Mouse (Mus musculus): ENCODE measurements at regions not wholly inside any gene's neighbourhood (a gene's known extent, or its start where the extent isn't known, plus 50 kb on each side); places are given as distances from the start of the nearest gene placed in this dataset.

DNA sequence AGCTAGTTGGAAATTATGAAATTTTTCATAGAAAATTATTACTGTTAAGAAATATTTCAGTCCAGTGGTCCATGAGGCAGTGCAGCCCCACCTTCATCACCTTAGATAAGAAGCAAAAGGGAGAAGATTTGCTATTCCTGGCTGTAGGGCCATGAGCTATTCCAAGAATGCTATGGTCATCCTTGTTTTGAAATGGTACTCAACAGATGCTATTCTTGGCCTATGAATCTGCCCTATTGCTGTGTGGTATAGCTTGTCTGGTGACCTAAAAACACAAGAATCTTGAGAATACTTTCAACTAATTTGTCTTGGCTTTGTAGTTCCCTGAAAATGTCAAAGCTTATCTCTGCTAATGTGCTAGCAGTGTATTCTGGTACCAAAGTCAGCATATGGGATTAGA lies 254.8 kb upstream of the Rasgrp1 start:
- ATAC-seq: no peak
- H3K9ac ChIP-seq: no peak overlapping the region
- no peak overlapping the region for H3K4me2 ChIP-seq
- H3K27ac ChIP-seq: no peak overlapping the region
- no peak overlapping the region for H3K4me3 ChIP-seq
- no peaks in the 10 kb centered on the region for H3K27me3 ChIP-seq
- H3K4me1 ChIP-seq: no peaks in the 10 kb centered on the region
- no peaks in the 10 kb centered on the region for H3K9me3 ChIP-seq (replicated peaks)
- no peaks in the 10 kb centered on the region for H3K36me3 ChIP-seq (ENCODE audit: poor library complexity, severe bottlenecking)

DNA sequence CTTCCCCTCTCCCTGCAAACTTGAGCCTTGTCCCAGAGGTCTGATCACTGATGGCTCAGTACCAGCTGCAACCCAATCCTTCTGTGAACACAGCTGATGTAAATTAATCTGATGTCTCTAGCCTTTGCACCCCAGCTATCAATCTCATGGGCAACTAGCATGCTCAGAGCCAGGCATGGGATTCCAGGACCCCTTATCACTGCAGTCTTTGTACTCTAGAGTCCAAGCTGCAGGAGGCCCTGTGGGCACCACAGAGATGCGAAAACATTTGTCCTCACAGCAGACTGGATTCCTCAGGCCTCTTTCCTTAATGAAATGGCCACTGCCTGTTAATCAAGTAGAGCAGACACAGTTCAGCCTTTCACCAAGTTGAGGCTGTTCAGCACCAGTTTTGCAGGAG lies 272.0 kb upstream of the Rasgrp1 start:
- ATAC-seq: no peak
- Histone ChIP-seq H3K4me3 (no peak overlapping the region), H3K4me1 (no peaks in the 10 kb centered on the region), H3K9ac (no peak overlapping the region), H3K27me3 (no peaks in the 10 kb centered on the region), H3K9me3 (replicated peaks) (no peaks in the 10 kb centered on the region), H3K36me3 (ENCODE audit: poor library complexity, severe bottlenecking) (no peaks in the 10 kb centered on the region), H3K27ac (no peak overlapping the region), H3K4me2 (no peak overlapping the region)
- 66% methylated on average over 1 of the region's 1 CpGs for WGBS

DNA sequence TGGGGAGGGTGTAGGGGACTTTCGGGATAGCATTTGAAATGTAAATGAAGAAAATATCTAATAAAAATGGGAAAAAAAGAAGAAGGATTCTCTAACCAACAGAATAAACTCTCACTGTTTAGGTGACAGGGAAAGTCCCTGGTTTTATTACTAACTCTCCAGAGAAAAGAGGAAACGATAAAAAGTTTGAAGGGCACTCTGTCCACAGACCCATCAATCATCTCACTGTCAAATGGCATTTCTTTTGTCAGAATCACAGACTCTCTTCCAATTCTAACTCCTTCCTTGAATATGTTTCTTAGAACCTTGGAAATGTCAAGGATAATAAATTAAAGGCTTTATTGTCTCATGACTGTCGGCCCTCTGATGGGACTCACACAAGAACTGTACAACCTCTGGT lies 275.3 kb upstream of the Rasgrp1 start:
- Histone ChIP-seq H3K9me3 (replicated peaks) (no peaks in the 10 kb centered on the region), H3K36me3 (ENCODE audit: poor library complexity, severe bottlenecking) (no peaks in the 10 kb centered on the region), H3K4me1 (no peaks in the 10 kb centered on the region), H3K27ac (no peak overlapping the region), H3K4me3 (no peak overlapping the region), H3K9ac (no peak overlapping the region), H3K27me3 (no peaks in the 10 kb centered on the region), H3K4me2 (no peak overlapping the region)
- ATAC-seq: no peak
- 92% methylated on average over 3 of the region's 3 CpGs for whole genome bisulfite sequencing

DNA sequence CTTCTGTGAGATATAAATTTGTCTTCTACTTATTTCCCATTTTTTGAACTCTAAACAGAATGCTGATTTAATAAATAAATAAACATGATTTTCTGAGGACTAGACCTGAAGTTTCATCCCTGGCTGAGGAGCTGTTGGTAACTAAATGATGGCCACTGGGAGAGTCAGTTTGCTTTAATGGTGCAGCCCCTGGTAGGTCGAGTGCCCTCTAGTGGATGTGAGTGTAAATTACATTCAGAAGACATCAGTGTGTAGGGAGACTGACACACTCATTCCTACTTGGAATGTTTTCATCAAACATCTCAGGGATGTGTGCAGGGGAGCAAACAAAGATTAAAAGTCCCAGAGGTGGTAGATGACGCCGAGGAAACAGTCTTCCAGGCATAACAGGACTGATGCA lies 281.2 kb upstream of the Rasgrp1 start:
- Histone ChIP-seq H3K27ac (no peak overlapping the region), H3K4me3 (no peak overlapping the region), H3K36me3 (ENCODE audit: poor library complexity, severe bottlenecking) (no peaks in the 10 kb centered on the region), H3K4me1 (no peaks in the 10 kb centered on the region), H3K9me3 (replicated peaks) (no peaks in the 10 kb centered on the region), H3K27me3 (no peaks in the 10 kb centered on the region), H3K4me2 (no peak overlapping the region), H3K9ac (no peak overlapping the region)
- WGBS: 44% methylated on average over 3 of the region's 3 CpGs
- ATAC-seq: no peak

DNA sequence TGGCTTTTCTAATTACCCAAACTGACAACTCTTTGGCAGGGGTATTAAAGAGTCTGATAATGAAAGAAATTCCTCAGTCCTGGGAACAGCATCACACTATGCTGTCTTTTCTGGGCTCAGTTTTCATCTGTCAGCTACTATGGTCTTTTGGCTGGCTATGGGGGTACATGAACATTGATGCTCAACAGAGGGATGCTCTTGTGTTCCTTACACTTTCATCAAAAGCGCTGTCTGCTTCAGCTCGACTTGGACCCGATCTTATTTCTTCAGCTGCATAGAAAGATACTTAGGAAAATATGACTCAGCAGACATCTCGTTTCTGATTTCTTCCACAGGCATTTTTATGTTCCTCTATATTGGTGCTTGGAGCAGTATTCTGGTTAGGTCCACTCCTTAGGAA lies 292.1 kb upstream of the Rasgrp1 start:
- Histone ChIP-seq H3K9ac (no peak overlapping the region), H3K9me3 (replicated peaks) (no peaks in the 10 kb centered on the region), H3K27me3 (no peaks in the 10 kb centered on the region), H3K36me3 (ENCODE audit: poor library complexity, severe bottlenecking) (no peaks in the 10 kb centered on the region), H3K4me3 (no peak overlapping the region), H3K27ac (no peak overlapping the region), H3K4me1 (no peaks in the 10 kb centered on the region), H3K4me2 (no peak overlapping the region)
- WGBS: 79% methylated on average over 4 of the region's 4 CpGs
- ATAC-seq: no peak

DNA sequence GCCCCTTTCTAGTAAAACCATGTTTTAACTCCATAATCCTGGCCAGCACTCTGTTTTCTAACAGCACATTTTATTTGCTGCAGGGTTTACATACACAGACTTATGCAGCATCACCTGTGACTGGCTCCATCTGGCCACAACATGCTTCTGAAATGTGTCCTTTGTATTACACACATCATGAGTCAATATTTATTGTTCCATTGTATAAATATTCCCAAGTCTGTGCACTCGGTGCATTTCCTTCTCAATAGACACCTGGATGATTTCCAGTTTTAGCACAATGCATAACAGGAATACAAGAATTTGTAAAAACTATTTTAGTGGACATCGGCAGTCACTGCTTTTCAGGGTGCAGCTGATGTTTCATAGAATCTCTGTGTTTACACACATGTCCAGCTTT lies 294.6 kb upstream of the Rasgrp1 start:
- H3K9me3 ChIP-seq (replicated peaks): no peaks in the 10 kb centered on the region
- ATAC-seq: no peak
- 62% methylated on average over 2 of the region's 2 CpGs for WGBS
- H3K4me1 ChIP-seq: no peaks in the 10 kb centered on the region
- no peaks in the 10 kb centered on the region for H3K27me3 ChIP-seq
- no peak overlapping the region for H3K9ac ChIP-seq
- H3K27ac ChIP-seq: no peak overlapping the region
- no peaks in the 10 kb centered on the region for H3K36me3 ChIP-seq (ENCODE audit: poor library complexity, severe bottlenecking)
- H3K4me3 ChIP-seq: no peak overlapping the region
- H3K4me2 ChIP-seq: no peak overlapping the region

DNA sequence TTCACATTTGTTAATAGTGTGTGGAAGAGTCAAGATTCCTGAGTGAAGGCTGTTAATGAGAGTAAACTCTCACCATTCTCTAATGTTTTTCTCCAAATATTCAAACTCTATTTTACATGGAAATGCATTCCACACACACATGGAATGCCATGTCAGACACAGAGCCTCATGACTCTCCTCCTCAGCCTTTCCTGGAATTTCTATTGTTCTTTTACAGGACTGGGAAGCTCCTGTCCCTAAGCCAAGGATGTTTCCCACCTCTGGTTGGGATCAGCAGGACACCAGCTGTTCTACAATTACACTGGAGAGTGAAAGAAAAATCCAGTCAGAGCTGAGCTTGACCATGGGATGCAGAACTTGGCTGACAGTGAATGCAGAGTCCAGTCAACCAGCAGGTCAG lies 309.3 kb upstream of the Rasgrp1 start:
- Histone ChIP-seq H3K36me3 (ENCODE audit: poor library complexity, severe bottlenecking) (no peaks in the 10 kb centered on the region), H3K4me3 (no peak overlapping the region), H3K4me2 (no peak overlapping the region), H3K27ac (no peak overlapping the region), H3K27me3 (no peaks in the 10 kb centered on the region), H3K9ac (no peak overlapping the region), H3K9me3 (replicated peaks) (no peaks in the 10 kb centered on the region), H3K4me1 (no peaks in the 10 kb centered on the region)
- ATAC-seq: no peak

DNA sequence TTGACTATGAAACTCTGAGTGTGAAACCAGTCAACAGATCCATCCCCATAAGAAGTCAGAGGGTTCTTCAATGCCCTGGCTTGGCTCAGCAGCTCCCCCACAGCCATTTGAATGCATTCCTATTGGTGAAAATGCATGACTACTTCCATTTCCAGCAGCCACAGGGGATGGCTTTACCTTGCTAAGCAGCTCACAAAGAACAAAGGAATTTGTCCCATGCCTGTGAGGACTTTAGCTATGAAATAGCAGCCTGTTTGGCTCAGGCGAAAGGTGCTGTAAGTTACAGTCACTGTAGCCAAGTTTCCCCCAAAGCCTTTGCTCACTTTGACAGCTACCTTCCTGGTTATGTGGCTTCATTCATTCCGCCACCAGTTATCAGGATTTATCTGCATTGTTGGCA lies 309.8 kb upstream of the Rasgrp1 start:
- Histone ChIP-seq H3K4me3 (no peak overlapping the region), H3K9me3 (replicated peaks) (no peaks in the 10 kb centered on the region), H3K36me3 (ENCODE audit: poor library complexity, severe bottlenecking) (no peaks in the 10 kb centered on the region), H3K4me1 (no peaks in the 10 kb centered on the region), H3K27ac (no peak overlapping the region), H3K27me3 (no peaks in the 10 kb centered on the region), H3K4me2 (no peak overlapping the region), H3K9ac (no peak overlapping the region)
- ATAC-seq: no peak
- 52% methylated on average over 2 of the region's 2 CpGs for WGBS

DNA sequence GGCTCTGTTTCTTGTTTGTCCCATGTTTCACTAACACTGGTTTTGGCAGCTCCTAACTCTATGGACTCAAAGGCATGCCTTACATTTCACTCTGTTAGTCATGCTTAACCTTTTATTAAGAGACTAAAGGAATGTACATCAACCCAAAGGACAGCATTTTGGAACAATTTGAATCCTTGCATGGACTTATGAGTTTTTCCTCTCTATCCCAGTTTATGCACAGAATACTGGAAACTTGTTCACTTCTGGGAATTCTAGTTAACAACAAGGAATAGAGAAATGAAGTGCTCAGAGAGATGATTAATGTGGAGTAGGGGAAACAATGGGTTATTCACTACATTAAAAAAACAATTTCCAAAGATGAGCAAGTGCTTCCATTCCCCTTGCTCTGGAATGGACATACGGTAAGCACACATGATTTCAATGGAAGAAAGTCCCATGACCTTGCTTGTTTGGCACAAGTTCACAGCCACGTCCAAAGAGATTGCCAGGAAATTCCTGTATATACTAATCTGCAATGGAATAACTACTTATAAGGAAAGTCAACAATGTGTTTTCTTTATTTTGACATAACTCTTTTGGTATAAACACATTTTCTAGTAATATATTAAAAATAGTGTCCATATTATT lies 313.9 kb upstream of the Rasgrp1 start:
- Histone ChIP-seq H3K27ac (no peak overlapping the region), H3K4me3 (no peak overlapping the region), H3K4me2 (no peak overlapping the region), H3K36me3 (ENCODE audit: poor library complexity, severe bottlenecking) (no peaks in the 10 kb centered on the region), H3K27me3 (no peaks in the 10 kb centered on the region), H3K4me1 (no peaks in the 10 kb centered on the region), H3K9me3 (replicated peaks) (no peaks in the 10 kb centered on the region), H3K9ac (no peak overlapping the region)
- 88% methylated on average over 2 of the region's 2 CpGs for WGBS
- no peak for ATAC-seq

DNA sequence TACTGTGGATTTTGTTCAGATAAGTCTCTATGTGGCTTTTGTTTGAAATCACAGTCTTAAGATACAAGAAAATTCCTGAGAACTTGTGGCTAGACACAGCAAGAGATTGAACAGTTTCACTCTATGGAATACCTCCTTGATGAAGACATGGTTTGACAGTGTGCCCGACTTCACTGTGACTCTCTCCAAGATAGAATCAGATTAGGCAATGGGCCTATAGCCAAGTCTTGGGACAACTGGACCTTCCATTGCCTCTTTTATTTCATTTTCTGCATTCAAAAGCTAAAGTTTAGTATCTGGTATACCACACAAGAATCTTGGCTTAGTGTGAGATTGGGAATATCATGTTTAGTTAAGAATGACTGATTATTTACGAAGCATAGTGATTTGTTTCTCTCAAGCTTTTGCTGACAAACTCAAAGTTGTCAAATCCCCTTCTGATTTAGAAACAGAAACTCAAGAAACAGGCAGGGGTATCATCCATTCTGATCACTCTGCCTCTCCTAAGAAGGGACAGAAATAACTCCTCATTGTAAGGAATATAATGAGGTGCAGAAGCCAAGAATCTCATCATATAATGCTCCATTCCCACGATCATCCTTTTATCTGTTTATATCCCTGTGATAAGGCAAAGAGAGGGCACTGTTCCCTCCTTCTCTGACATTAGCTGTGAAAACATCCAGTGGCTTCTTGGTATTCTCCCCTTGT lies 317.6 kb upstream of the Rasgrp1 start:
- Histone ChIP-seq H3K27ac (no peak overlapping the region), H3K36me3 (ENCODE audit: poor library complexity, severe bottlenecking) (no peaks in the 10 kb centered on the region), H3K27me3 (no peaks in the 10 kb centered on the region), H3K4me2 (no peak overlapping the region), H3K9me3 (replicated peaks) (no peaks in the 10 kb centered on the region), H3K4me1 (no peaks in the 10 kb centered on the region), H3K9ac (no peak overlapping the region), H3K4me3 (no peak overlapping the region)
- WGBS: 95% methylated on average over 3 of the region's 3 CpGs
- no peak for ATAC-seq

DNA sequence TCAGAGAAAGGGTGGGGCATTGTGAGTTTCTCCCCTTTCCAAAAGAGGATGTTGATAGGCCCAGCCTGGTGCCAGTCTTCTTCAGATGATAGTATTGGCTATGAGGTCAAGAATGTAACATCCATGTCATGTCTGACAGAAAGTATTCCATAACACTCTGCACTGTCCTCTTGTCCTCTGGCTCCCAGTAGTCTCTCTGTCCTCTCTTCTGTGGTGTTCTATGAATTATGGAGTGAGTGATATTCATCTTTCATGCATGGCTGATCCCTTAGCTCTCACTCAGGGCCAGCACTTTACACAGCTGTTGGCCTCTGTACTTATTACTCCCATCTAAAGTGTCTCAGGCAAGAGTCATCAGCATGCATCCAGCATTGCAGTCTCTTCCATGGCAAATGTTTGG lies 319.9 kb upstream of the Rasgrp1 start:
- H3K9me3 ChIP-seq (replicated peaks): no peaks in the 10 kb centered on the region
- no peak overlapping the region for H3K4me3 ChIP-seq
- H3K4me1 ChIP-seq: no peaks in the 10 kb centered on the region
- H3K27me3 ChIP-seq: no peaks in the 10 kb centered on the region
- H3K27ac ChIP-seq: no peak overlapping the region
- no peak for ATAC-seq
- no peak overlapping the region for H3K9ac ChIP-seq
- H3K4me2 ChIP-seq: no peak overlapping the region
- H3K36me3 ChIP-seq (ENCODE audit: poor library complexity, severe bottlenecking): no peaks in the 10 kb centered on the region

DNA sequence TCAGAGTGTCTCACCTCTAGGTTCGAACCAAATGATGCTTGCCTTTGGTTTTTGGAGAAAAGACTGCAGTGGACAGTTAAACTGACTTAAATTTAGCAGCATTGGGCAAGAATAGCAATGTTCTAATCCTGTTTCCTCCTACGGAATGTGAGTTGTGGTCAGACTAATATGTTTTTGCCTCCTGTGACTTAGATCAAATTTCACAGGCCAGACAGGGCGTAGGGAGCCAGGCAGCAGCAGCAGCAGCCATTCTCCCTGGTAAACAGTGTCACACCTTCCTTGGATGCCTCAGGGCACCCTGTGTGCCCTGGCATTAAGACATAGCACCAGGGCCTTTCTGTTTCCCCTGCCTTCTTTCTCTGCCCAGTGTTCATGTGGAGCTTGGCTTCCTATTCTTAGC lies 323.7 kb upstream of the Rasgrp1 start:
- H3K36me3 ChIP-seq (ENCODE audit: poor library complexity, severe bottlenecking): no peaks in the 10 kb centered on the region
- no peak for ATAC-seq
- H3K9me3 ChIP-seq (replicated peaks): no peaks in the 10 kb centered on the region
- H3K27me3 ChIP-seq: no peaks in the 10 kb centered on the region
- no peak overlapping the region for H3K9ac ChIP-seq
- WGBS: 68% methylated on average over 3 of the region's 3 CpGs
- no peak overlapping the region for H3K4me3 ChIP-seq
- H3K4me1 ChIP-seq: no peaks in the 10 kb centered on the region
- H3K4me2 ChIP-seq: no peak overlapping the region
- no peak overlapping the region for H3K27ac ChIP-seq

DNA sequence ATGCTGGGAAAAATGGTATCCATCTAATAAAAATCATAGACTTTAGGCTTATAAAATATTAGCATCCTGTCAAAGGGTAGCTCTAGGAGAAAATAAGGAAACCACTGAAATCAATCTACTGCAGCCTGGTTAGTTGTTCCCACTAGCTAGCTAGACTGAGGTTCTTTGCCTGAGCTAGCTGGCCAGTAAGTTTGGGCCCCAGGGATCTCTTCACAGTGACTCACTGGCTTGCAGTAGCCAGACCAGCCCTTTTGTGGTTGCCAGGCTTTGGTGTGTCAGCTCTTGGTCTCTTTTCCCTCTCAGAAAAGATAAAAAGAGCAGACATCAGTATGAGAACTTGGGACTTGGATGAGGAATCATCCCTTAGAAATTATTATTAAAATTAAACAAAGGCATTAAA lies 325.3 kb upstream of the Rasgrp1 start:
- H3K27me3 ChIP-seq: no peaks in the 10 kb centered on the region
- no peak overlapping the region for H3K4me3 ChIP-seq
- no peak overlapping the region for H3K27ac ChIP-seq
- no peaks in the 10 kb centered on the region for H3K9me3 ChIP-seq (replicated peaks)
- no peak for ATAC-seq
- no peak overlapping the region for H3K4me2 ChIP-seq
- no peaks in the 10 kb centered on the region for H3K36me3 ChIP-seq (ENCODE audit: poor library complexity, severe bottlenecking)
- H3K4me1 ChIP-seq: no peaks in the 10 kb centered on the region
- no peak overlapping the region for H3K9ac ChIP-seq
